Mouse (Mus musculus) frontal cortex, adult (tissue): ENCODE measurements at regions not wholly inside any gene's neighbourhood (a gene's known extent, or its start where the extent isn't known, plus 50 kb on each side); places are given as distances from the start of the nearest gene placed in this dataset.

Source experiments
- ATAC-seq: cut with Nextera tagmentation; 2 replicates; pipeline ENCODE4 v1.9.2; 2017; ENCODE audit warnings: mild to moderate bottlenecking, moderate library complexity, mixed read lengths; ENCODE audit not compliant: low TSS enrichment

- ATAC-seq, result no peak
These were observed 316.0 kb downstream of the Gm11361 start for GRCm38 (mm10) chr13:28573364-28573763.

DNA sequence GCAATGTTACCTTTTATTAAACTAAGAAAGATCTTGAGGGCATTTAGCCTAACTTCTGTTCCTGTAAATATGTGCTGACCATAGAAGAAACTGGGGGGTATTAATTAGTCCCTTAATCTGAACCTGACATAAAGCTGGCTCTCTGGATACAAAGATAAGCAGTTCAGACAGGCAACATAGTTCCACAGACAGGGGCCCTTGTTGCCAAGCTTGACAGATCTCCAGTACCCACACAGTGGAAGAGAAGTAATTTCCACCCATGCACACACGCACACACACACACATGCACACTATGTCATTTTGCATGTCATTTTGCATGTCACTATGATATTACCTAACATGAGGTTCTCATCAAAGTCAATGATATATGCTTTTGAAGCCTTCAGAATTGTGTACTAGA, 315.1 kb downstream of the Gm11361 start:
- ATAC-seq, result no peak

DNA sequence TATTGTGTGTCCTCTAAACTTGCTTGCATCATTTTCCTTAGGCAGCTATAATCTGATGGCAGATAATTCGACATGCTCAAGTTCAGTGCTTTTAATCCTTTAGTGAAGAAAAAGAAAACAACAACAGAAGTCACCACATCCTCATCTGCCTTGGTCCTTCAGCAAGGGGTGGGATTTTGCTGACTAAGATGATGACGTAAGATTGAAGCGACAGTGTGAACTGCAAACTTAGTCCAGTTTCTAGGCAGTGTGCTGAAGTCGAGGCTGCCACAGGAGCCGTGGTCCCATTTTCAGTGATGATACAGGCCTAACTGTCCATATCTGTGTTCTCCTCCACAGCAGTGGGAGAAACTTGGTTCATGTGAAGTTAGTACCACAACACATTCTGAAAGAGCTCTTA, 314.4 kb downstream of the Gm11361 start:
- ATAC-seq, result no peak

GRCm38 (mm10) chr13:28563585-28563984, 306.3 kb downstream of the Gm11361 start:
- no peak for ATAC-seq

GRCm38 (mm10) chr13:28560081-28560480, 302.8 kb downstream of the Gm11361 start:
- no peak for ATAC-seq

DNA sequence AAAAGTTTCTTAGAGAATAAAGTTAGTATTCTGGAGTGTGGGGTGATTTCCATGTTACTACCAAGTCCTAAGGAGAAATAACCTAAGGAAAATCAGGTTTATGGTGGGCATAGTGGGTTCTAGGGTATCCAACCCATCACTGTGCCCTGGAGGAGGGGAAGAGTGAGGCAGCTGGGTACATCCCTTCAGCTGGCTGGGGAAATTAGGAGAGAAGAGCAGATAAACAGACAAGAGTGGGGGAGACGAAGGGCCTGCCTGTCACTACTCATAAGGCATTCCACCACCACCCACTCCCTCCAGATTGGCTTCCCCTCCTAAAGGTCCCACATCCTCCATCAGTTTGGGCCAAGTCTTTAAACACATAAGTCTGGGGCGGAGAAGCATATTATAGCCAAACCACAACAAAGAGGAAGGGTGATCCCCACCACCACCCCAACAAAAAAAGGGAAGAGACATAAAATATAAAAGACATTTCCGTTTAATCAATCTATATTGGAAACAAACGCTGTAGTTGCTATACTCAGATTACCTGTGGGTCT, 299.8 kb downstream of the Gm11361 start:
- ATAC-seq, result no peak

DNA sequence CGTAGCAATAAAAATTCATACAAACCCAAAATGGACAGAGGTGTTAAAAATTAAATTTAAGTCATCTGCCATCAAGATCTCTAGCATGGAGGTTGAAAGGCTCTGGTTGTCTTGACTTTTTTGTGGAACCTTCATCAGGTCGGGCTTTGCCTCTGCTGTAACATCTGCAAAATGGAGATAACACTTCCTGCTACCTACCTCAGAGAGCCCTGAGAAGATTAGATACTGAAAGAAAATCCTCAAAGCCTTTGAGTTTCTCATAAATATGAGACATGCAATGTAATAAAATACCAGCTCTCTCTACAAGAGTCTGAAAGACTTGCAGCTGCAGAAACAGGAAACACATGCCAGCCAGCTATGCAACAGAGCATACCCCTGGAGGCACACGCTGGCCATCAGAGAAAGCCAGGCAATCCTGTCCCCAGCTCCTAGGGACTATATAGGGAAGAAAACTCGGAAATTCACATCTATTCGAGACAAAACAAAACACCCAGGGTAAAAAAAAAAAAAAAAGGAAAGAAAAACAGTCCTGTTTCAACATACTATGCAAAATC, 299.1 kb downstream of the Gm11361 start:
- no peak for ATAC-seq

GRCm38 (mm10) chr13:28554143-28554830, 297.0 kb downstream of the Gm11361 start:
- ATAC-seq, result no peak

DNA sequence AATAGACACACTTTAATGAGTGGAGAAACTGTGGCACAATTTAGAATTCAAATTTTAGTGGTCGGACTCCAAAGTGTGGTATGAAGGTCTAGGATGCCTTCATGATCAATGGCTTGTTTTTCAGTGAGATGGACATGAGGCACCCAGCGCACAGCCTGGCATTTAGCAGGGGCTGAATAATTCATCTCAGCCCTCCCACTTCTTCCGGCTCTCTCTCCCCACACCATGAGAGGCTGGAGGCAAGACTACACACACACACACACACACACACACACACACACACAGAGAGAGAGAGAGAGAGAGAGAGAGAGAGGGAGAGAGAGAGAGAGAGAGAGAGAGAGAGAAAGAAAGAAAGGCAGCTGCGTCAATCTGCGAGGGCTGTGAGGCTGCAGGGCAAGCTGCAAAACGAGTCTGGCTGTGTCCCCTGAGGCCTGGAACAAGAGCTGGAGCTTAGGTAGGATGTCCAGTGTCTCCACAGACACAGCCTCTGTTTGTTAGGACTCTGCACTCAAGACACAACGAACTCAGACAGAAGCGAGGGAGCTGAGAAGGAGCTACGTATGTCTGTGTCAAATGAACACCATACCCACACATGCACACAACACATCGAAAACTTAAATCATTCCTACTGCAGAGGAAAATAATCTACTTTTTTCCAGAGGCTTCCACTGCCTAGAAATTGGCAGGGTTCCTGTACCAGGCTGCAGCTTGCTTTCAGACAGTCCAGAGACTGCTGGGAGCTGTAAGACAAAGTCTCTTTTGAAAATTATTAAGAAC, 295.8 kb downstream of the Gm11361 start:
- ATAC-seq, result peak; percentile 83

DNA sequence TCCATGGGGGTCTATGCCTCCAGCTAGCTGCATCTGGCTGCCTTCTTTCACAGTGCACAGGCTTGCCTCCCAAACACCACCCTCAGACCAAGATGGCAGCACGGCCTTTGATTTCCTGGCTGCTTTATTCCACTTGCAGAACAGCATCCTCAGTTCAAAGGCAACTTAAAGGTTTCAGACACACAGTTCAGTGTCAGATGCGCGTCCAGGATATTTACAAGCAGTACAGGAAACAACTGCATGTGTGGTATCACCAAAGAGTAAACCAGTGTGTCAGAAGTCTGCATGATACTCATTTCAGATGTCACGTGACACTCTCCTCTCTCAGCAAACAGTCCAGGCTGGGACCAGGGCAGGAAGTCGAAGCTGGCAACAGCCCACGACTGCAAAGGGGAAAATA, 294.2 kb downstream of the Gm11361 start:
- no peak for ATAC-seq

- no peak for ATAC-seq
These were observed 288.5 kb downstream of the Gm11361 start for GRCm38 (mm10) chr13:28545797-28546196.

DNA sequence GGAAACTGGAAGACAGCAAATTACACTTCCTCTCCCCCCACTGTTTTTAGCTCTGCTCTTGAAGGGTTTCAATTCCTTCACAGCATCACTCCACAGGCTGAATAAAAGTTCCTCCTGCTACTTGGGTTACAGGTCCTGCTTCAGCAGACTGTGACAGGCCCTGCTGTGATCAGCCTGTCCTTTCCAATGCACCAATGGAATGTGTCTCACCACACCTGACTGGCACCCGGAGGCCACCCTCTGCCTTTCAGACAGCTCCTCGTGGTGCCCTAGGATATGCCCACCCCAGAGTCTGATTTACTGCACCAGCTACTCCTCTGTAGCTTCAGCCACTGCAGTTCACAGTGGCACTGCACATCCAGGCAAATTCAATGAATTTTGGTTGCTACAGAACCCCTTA, 288.0 kb downstream of the Gm11361 start:
- no peak for ATAC-seq

DNA sequence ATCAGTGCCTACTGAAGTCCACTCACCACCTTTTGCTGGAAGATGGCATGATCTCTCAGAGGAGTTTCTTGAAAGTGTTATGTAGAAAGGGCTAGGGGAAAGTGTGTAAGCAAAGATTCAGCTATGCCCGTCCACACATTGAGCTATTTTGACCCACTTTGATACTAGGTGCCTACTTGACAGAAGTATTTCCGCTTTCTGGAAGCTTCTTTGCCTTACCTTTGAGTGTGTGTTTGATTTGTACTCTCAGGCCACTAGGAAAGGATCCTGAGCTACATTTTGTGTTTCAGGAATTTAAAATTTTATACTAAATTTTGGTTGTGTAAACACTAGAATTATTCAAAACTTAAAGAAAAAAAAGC, 287.5 kb downstream of the Gm11361 start:
- no peak for ATAC-seq

DNA sequence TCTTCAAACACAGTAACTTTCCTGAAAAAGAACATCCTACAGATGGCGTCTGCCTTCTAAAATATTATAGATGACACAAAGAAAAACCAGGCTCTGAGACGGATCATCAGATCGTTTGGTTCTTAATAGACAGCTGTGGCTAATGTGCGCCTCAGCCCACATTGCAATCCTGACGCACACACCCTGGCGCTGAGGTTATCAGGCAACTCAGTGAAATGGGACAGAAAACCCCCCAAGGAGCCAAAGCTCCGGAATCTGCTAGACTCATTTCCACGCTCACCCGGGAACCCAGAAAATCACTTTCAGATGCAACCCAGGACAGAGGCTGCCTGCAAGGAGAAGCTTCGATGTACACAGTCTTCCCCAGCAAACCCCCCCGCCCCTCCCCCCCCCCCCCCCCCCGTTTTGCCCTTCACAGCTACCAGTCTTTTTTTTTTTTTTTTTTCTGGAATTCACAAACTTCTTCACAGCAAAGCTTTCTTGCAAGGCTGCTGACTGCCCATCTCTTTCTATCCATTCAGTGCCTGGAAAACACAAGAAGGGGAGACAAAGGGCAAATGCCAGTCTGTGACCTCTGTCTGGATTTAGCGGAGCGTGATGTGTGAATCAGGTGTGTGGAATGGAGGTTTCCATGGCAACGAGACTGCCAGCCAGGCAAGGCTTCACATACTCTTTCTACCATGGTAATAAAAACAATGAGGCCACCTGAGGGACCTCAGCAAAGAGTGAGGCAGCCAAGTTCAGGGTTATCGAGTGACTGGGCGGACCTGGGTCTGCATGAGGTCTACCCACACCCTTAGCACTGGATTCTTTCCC, 286.9 kb downstream of the Gm11361 start:
- ATAC-seq, result peak; percentile 83

DNA sequence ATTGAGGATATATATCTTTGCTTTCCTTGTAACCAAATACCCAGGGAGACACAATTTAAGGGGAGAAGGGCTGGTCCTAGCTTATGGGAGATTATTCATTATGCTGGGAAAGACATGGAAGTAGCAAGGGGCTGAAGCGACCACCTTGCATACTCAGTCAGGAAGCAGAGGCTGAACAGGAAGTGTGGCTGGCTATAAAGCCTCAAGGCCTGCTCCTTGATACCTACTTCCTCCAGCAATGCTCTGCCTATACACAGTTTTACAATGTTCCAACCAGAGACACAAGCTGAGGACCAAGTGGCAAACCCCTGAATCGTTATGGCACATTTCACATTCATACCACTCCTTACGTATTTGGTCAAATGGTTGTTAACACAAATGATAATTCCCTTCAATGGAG, 284.3 kb downstream of the Gm11361 start:
- no peak for ATAC-seq

- no peak for ATAC-seq
These were observed 275.8 kb downstream of the Gm11361 start for GRCm38 (mm10) chr13:28533080-28533479.

- ATAC-seq, result no peak
These were observed 274.9 kb downstream of the Gm11361 start for GRCm38 (mm10) chr13:28532278-28532677.

GRCm38 (mm10) chr13:28531534-28531999, 274.2 kb downstream of the Gm11361 start:
- ATAC-seq, result peak; percentile 70

DNA sequence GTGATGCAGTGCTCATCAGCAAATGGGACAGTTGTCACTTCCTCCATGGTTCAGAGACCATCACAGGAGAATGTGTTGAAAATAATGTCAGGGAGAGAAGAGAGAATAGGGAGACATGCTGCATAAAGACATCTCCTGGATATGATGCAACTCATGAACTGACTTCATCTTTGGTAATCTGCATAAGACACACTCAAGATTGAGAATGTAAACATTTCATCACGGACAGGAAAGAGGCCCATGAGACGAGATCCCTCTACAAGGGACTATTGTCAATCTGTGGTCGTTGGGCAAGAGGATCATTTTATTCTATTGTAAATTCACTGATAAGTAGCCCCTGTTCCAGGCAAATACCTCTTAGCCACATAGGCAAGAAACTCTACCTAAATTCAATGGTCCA, 273.6 kb downstream of the Gm11361 start:
- ATAC-seq, result no peak

GRCm38 (mm10) chr13:28528898-28529511, 271.7 kb downstream of the Gm11361 start:
- ATAC-seq, result no peak

DNA sequence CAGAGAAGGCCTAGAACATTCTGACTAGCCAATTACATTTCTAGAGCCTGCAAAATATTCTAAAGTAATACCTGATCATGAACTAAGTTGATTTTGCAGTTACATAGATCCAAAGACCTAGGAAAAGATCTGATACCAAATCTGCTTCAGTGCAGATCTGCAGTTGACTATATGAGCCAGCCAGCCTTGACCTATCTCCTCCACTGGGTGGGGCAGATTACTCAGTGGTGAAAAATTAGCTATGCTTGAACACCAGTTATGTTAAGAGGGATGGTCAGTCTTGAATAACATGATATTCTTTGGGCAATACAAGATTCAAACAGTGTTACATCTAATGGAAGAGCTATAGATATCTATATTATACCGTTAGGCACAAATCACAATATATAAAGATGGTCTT, 269.0 kb downstream of the Gm11361 start:
- no peak for ATAC-seq
